In genomic region chr8:104789886-104790680, GRCm38 (mm10) we compare ENCODE assay signal across 8 mouse cellular contexts. TPM values are rescaled to one million over a fixed set of nuclear protein-coding genes. Genes with fewer than 3 reads are reported as not detected.
DNase-seq lines count a peak whose midpoint lies in the region; ATAC-seq and TF ChIP-seq lines count a peak whose summit lies in the region.

No protein-coding gene starts in this region.

- no peaks in the 10 kb centered on the region for H3K9me3 ChIP-seq in kidney, postnatal 0 days (replicated peaks; ENCODE audit: low read length)

- no peak overlapping the region for H3K27ac ChIP-seq in liver, adult 2 months (replicated peaks; ENCODE audit: insufficient read depth, low read depth, low read length)
- no peak overlapping the region for H3K27ac ChIP-seq in kidney, postnatal 0 days

- H3K9ac ChIP-seq in liver, adult 2 months (ENCODE audit: low read depth, low read length): no peak overlapping the region
- no peak overlapping the region for H3K9ac ChIP-seq in kidney, postnatal 0 days (ENCODE audit: low read depth, low read length)

- H3K79me2 ChIP-seq in liver, adult 2 months (ENCODE audit: control insufficient read depth, insufficient read depth, low read length): no peaks in the 10 kb centered on the region

- H3K36me3 ChIP-seq in liver, adult 2 months (ENCODE audit: control insufficient read depth, insufficient read depth, low read length): no peaks in the 10 kb centered on the region
- H3K36me3 ChIP-seq in kidney, postnatal 0 days (ENCODE audit: insufficient read depth, low read length): no peaks in the 10 kb centered on the region

- no peak overlapping the region for H3K4me2 ChIP-seq in kidney, postnatal 0 days (ENCODE audit: low read length)

- TF ChIP-seq POLR2A in liver, adult 2 months (IDR thresholded peaks at IDR 0.05; ENCODE audit: extremely low read depth, insufficient read depth, low read length): no peak

- no peaks in the 10 kb centered on the region for H3K27me3 ChIP-seq in liver, adult 2 months (ENCODE audit: control insufficient read depth, insufficient read depth, low read length)
- no peaks in the 10 kb centered on the region for H3K27me3 ChIP-seq in kidney, postnatal 0 days (ENCODE audit: insufficient read depth, low read length)

- peak; percentile 29; the same call in 1 of the 2 replicates for TF ChIP-seq CTCF in liver, adult 2 months (IDR thresholded peaks at IDR 0.05; ENCODE audit: low read depth, low read length)
- peak; percentile 64 for TF ChIP-seq CTCF in kidney, postnatal 0 days (IDR thresholded peaks at IDR 0.05; ENCODE audit: low read depth)

- peak; percentile 10 for DNase-seq in adrenal gland, postnatal 14 days
- no peak for DNase-seq in adrenal gland, adult 18-20 months (ENCODE audit: low spot score in 2 of 2)
- peak; percentile 67 for DNase-seq in liver, adult 2 months (ENCODE audit: extremely low read depth, low read depth, low spot score)
- no peak for DNase-seq in liver
- peak; percentile 11 for DNase-seq in c-Kit-positive CD71-positive TER-119-negative erythroid progenitor cells, embryonic 14.5 days (ENCODE audit: low read depth)
- peak; percentile 13 for DNase-seq in kidney, postnatal 0 days (ENCODE audit: low spot score)
- no peak for DNase-seq in right cerebral cortex, postnatal 4 days
- DNase-seq in MN1 (ENCODE audit: low spot score): no peak

- no peak for ATAC-seq in kidney, postnatal 0 days (replicated peaks; ENCODE audit: low FRiP score, low read depth)

- H3K4me3 ChIP-seq in liver, adult 2 months (ENCODE audit: insufficient read depth, low read depth, low read length): no peak overlapping the region
- no peak overlapping the region for H3K4me3 ChIP-seq in kidney, postnatal 0 days (replicated peaks; ENCODE audit: low read depth, low read length)

- H3K4me1 ChIP-seq in liver, adult 2 months (ENCODE audit: control insufficient read depth, insufficient read depth, low read length): peaks cover 10% of the 10 kb centered on the region
- no peaks in the 10 kb centered on the region for H3K4me1 ChIP-seq in kidney, postnatal 0 days (replicated peaks; ENCODE audit: insufficient read depth, low read length)

- 64% methylated on average over 3 of the region's 3 CpGs for WGBS in liver, adult 2 months
- WGBS in kidney, postnatal 0 days: 68% methylated on average over 3 of the region's 3 CpGs

RNA-seq across cellular contexts. Expression of gene Ces2b, which starts 41.3 kb away (rescaled TPM):
- 0.56 and 4.1 TPM in 2 replicates for total RNA-seq in adrenal gland, postnatal 14 days (2021)
- under 1 TPM; 0.19 to 0.36 TPM for total RNA-seq in adrenal gland, adult 18-20 months (2021)
- total RNA-seq in liver, adult 2 months (2014; rRNA removed): 0.07 and 0.46 TPM in 2 replicates
- 0.05 and 0.29 TPM in 2 replicates for polyA plus RNA-seq in liver, adult 2 months (2012; rRNA removed)
- 0.91 and 0.98 TPM in 2 replicates for polyA plus RNA-seq in kidney, postnatal 0 days (2015; fragmentation: Nextera tagmentation; extraction: Ambion mirVana)

RNA-seq across cellular contexts. Expression of gene Ces2a, which starts 56.3 kb away (rescaled TPM):
- 1.1 and 18.7 TPM in 2 replicates for total RNA-seq in adrenal gland, postnatal 14 days (2021)
- not detected for total RNA-seq in adrenal gland, adult 18-20 months (2021)
- 551 and 915 TPM in 2 replicates for total RNA-seq in liver, adult 2 months (2014; rRNA removed)
- 242 and 580 TPM in 2 replicates for polyA plus RNA-seq in liver, adult 2 months (2012; rRNA removed)
- 0.22 and 0.24 TPM in 2 replicates for polyA plus RNA-seq in kidney, postnatal 0 days (2015; fragmentation: Nextera tagmentation; extraction: Ambion mirVana)

RNA-seq across cellular contexts. Expression of gene Ces2c, which starts 56.8 kb away (rescaled TPM):
- not detected in 2 replicates for total RNA-seq in adrenal gland, postnatal 14 days (2021)
- not detected for total RNA-seq in adrenal gland, adult 18-20 months (2021)
- total RNA-seq in liver, adult 2 months (2014; rRNA removed): 27.8 and 111 TPM in 2 replicates
- 36.1 and 49.1 TPM in 2 replicates for polyA plus RNA-seq in liver, adult 2 months (2012; rRNA removed)
- polyA plus RNA-seq in kidney, postnatal 0 days (2015; fragmentation: Nextera tagmentation; extraction: Ambion mirVana): 0.38 and 0.45 TPM in 2 replicates

Comparison
In these comparisons a context has a peak if more than half of its experiments do, and no peak if none do; other contexts are left out.
1. DNase-seq: peak in adrenal gland, postnatal 14 days (single experiment), liver, adult 2 months (single experiment), c-Kit-positive CD71-positive TER-119-negative erythroid progenitor cells, embryonic 14.5 days (single experiment) and kidney, postnatal 0 days (single experiment); none in adrenal gland, adult 18-20 months (0 of 2), liver (single experiment), right cerebral cortex, postnatal 4 days (single experiment) and MN1 (single experiment).
2. RNA of gene Ces2a, which starts 56.3 kb away (total RNA-seq): 551 to 915 TPM in liver, adult 2 months; 1.1 to 18.7 TPM in adrenal gland, postnatal 14 days and not detected in adrenal gland, adult 18-20 months; every median in the first group is over 10 times any median in the second.
3. RNA of gene Ces2c, which starts 56.8 kb away (total RNA-seq): 27.8 to 111 TPM in liver, adult 2 months; not detected in adrenal gland, postnatal 14 days and not detected in adrenal gland, adult 18-20 months; every median in the first group is over 10 times any median in the second.